Mouse (Mus musculus) lung, postnatal 0 days (tissue): Measurements from ENCODE around the gene Cap1.

Source experiments
- CTCF ChIP-seq: IDR thresholded peaks from 2 replicates; pipeline ENCODE4 v1.5.1; 2016; ENCODE audit warnings: antibody characterized with exemption, mild to moderate bottlenecking
- EP300 ChIP-seq: IDR thresholded peaks from 2 replicates; pipeline ENCODE4 v1.6.1; 2016; ENCODE audit warnings: antibody characterized with exemption, mild to moderate bottlenecking, control low read depth

DNA sequence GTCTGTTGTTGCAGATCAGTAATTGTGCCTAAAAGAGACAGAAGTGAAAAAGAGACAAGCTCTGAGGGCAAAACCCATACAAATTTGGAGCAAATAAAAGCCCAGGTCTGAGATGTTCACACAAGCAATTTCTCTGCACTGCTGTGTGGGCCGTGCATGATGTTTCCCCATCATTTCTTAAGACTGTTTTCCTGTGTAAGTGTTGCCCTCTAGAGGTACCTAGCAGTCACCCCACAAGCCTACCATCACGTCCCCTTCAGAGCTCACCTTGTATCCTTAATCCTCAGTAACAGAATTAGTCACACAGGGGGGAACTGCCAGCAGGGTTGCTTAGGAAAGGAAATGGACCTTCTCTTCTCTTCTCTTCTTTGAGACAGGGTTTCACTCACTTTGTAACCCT lies 27.9 kb downstream of the Cap1 start:
- TF ChIP-seq CTCF (peak; percentile 16), EP300 (no peak)
